Mouse (Mus musculus): ENCODE data around the gene Flywch2. TPM values are rescaled to one million over a fixed set of nuclear protein-coding genes. Genes with fewer than 3 reads are reported as not detected.

The Flywch2 gene
- polyA plus RNA-seq (2012; rRNA removed) = 8.0 and 8.8 TPM in 2 replicates

- 7% methylated on average over 43 of the region's 43 CpGs for WGBS
- peaks cover 7% of the 10 kb centered on the region for H3K4me1 ChIP-seq (ENCODE audit: control insufficient read depth, insufficient read depth, low read length)
- DNase-seq = peak; percentile 76
- no peak for TF ChIP-seq CTCF (IDR thresholded peaks at IDR 0.05; ENCODE audit: insufficient read depth, low read length)
- TF ChIP-seq POLR2A (IDR thresholded peaks at IDR 0.05; ENCODE audit: borderline replicate concordance, extremely low read depth, low read depth, low read length) = no peak
- peak within 1 kb of the TSS; percentile 53 for H3K4me3 ChIP-seq (replicated peaks; ENCODE audit: extremely low read depth, low read depth, low read length)
Measured at GRCm38 (mm10) chr17:23785561-23786471, at the start of gene Flywch2. TSS of gene Flywch2 (minus strand) at chr17:23786081.

DNA sequence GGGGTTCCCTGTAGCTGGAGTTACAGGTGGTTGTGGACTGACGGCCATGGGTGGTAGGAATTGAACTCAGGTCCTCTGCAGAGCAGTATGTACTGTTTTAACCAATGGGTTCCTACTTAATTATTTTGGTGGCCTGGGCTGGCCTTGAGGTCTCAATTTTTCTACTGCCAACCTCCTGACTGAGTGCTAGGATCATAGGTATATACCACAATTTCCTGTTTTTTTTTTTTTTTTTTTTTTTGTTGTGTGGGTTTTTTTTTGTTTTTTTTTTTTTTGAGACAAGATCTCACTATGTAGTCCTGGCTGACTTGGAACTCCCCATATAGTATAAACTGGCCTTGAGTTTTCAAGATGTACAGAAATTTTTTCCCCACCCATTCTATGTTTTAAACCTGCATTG is 45.3 kb upstream of the Flywch2 start:
- H3K4me1 ChIP-seq (ENCODE audit: control insufficient read depth, insufficient read depth, low read length) = no peaks in the 10 kb centered on the region
- H3K4me3 ChIP-seq (replicated peaks; ENCODE audit: extremely low read depth, low read depth, low read length) = no peak overlapping the region
- TF ChIP-seq CTCF (IDR thresholded peaks at IDR 0.05; ENCODE audit: insufficient read depth, low read length) (no peak), POLR2A (IDR thresholded peaks at IDR 0.05; ENCODE audit: borderline replicate concordance, extremely low read depth, low read depth, low read length) (no peak)
- DNase-seq = no peak
- WGBS = 94% methylated on average over 1 of the region's 1 CpGs

- peak; percentile 83 for DNase-seq
- Histone ChIP-seq H3K4me1 (ENCODE audit: control insufficient read depth, insufficient read depth, low read length) (no peaks in the 10 kb centered on the region), H3K4me3 (replicated peaks; ENCODE audit: extremely low read depth, low read depth, low read length) (peak within 1 kb of the TSS; percentile 93)
- WGBS = under 1% methylated on average over 32 of the region's 42 CpGs
- TF ChIP-seq CTCF (IDR thresholded peaks at IDR 0.05; ENCODE audit: insufficient read depth, low read length) (peak; percentile 56), POLR2A (IDR thresholded peaks at IDR 0.05; ENCODE audit: borderline replicate concordance, extremely low read depth, low read depth, low read length) (peak; percentile 67; the same call in 1 of the 2 replicates)
Measured at GRCm38 (mm10) chr17:23829064-23829619, 43.3 kb upstream of the Flywch2 start, which contains the start of gene Elob. TSS of gene Elob (minus strand) at chr17:23829136.

GRCm38 (mm10) chr17:23828271-23829001 is 42.6 kb upstream of the Flywch2 start:
- Histone ChIP-seq H3K4me3 (replicated peaks; ENCODE audit: extremely low read depth, low read depth, low read length) (peak overlapping the region; percentile 93), H3K4me1 (ENCODE audit: control insufficient read depth, insufficient read depth, low read length) (no peaks in the 10 kb centered on the region)
- peak; percentile 63 for DNase-seq
- TF ChIP-seq CTCF (IDR thresholded peaks at IDR 0.05; ENCODE audit: insufficient read depth, low read length) (no peak), POLR2A (IDR thresholded peaks at IDR 0.05; ENCODE audit: borderline replicate concordance, extremely low read depth, low read depth, low read length) (0 out of 2 replicates have a peak, but pooled peaks have one; percentile 11)
- WGBS = under 1% methylated on average over 47 of the region's 47 CpGs

DNA sequence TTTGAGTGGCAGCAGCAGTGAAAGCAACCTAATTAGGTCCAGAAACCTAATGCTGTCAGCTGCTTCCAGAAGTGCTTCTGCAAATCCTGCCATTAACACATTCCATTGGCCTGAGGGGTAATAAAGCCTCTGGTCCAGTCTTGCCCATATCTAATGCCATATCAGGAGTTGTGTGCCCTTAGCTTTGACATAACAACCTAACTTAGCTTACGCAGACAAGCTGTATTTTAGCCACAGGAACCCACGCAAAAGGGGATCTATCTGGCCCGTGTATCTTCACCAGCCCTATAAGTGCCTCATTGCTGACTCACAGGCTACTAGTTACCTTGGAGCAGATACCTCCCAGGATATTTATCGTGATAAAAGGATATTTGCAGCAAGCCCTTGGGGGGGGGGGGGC is 39.7 kb upstream of the Flywch2 start:
- no peak for DNase-seq
- H3K4me3 ChIP-seq (replicated peaks; ENCODE audit: extremely low read depth, low read depth, low read length) = no peak overlapping the region
- whole genome bisulfite sequencing = 74% methylated on average over 4 of the region's 4 CpGs
- H3K4me1 ChIP-seq (ENCODE audit: control insufficient read depth, insufficient read depth, low read length) = no peaks in the 10 kb centered on the region
- TF ChIP-seq CTCF (IDR thresholded peaks at IDR 0.05; ENCODE audit: insufficient read depth, low read length) (no peak), POLR2A (IDR thresholded peaks at IDR 0.05; ENCODE audit: borderline replicate concordance, extremely low read depth, low read depth, low read length) (no peak)

DNA sequence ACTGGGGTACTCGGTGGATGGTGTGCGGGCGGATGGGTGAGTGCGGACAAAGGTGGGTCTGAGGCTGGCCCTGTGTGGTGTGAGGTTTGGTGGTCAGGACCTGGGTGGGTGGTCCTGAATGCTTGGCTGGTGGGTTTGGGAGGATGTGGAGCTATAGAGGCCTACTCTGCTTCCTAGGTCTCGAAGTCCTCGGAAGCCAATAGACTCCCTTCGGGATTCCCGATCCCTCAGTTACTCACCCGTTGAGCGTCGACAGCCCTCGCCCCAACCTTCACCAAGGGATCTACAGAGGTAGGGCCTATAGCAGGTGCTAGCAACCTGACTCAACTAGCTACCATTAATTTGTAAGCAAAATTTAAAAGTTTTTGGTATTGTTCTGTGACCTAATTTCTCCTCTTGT is 37.7 kb upstream of the Flywch2 start:
- Histone ChIP-seq H3K4me1 (ENCODE audit: control insufficient read depth, insufficient read depth, low read length) (no peaks in the 10 kb centered on the region), H3K4me3 (replicated peaks; ENCODE audit: extremely low read depth, low read depth, low read length) (no peak overlapping the region)
- 0 out of 2 replicates have a peak, but pooled peaks have one; percentile 10 for TF ChIP-seq POLR2A (IDR thresholded peaks at IDR 0.05; ENCODE audit: borderline replicate concordance, extremely low read depth, low read depth, low read length)
- TF ChIP-seq CTCF (IDR thresholded peaks at IDR 0.05; ENCODE audit: insufficient read depth, low read length) = no peak
- WGBS = 87% methylated on average over 12 of the region's 12 CpGs
- no peak for DNase-seq

GRCm38 (mm10) chr17:23823018-23823417 is 37.1 kb upstream of the Flywch2 start:
- Histone ChIP-seq H3K4me1 (ENCODE audit: control insufficient read depth, insufficient read depth, low read length) (no peaks in the 10 kb centered on the region), H3K4me3 (replicated peaks; ENCODE audit: extremely low read depth, low read depth, low read length) (no peak overlapping the region)
- no peak for TF ChIP-seq POLR2A (IDR thresholded peaks at IDR 0.05; ENCODE audit: borderline replicate concordance, extremely low read depth, low read depth, low read length)
- TF ChIP-seq CTCF (IDR thresholded peaks at IDR 0.05; ENCODE audit: insufficient read depth, low read length) = no peak
- DNase-seq = no peak
- WGBS = 80% methylated on average over 16 of the region's 16 CpGs

DNA sequence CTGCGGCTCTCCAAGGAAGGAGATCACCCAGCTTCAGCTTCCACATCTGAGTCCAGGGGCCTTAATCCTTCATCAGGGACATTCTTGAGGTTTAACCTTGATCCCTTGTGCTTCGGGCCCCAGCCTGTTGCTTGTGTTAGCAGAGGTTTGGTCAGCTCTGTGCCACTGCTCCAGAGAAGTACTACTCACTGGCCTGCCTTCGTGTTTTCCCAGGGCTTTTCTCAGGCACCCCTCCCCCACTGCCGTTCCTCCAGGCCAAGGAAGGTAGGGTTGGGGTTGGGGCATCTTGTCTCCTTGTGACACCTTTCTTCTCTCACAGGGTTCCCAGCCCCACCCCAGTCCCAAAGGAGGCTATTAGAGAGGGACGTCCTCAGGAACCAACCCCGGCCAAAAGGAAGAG is 36.2 kb upstream of the Flywch2 start:
- no peaks in the 10 kb centered on the region for H3K4me1 ChIP-seq (ENCODE audit: control insufficient read depth, insufficient read depth, low read length)
- no peak for DNase-seq
- no peak for TF ChIP-seq POLR2A (IDR thresholded peaks at IDR 0.05; ENCODE audit: borderline replicate concordance, extremely low read depth, low read depth, low read length)
- no peak for TF ChIP-seq CTCF (IDR thresholded peaks at IDR 0.05; ENCODE audit: insufficient read depth, low read length)
- 63% methylated on average over 6 of the region's 6 CpGs for WGBS
- H3K4me3 ChIP-seq (replicated peaks; ENCODE audit: extremely low read depth, low read depth, low read length) = no peak overlapping the region

DNA sequence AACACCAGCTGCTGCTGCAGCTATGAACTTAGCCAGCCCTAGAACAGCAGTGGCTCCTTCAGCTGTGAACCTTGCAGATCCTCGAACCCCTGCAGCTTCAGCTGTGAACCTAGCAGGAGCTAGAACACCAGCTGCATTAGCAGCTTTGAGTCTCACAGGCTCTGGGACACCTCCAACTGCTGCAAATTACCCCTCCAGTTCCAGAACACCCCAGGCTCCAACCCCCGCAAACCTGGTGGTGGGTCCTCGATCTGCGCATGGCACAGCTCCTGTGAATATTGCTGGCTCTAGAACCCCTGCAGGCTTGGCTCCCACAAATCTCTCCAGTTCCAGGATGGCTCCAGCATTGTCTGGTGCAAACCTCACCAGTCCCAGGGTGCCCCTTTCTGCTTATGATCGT is 34.9 kb upstream of the Flywch2 start:
- H3K4me1 ChIP-seq (ENCODE audit: control insufficient read depth, insufficient read depth, low read length) = no peaks in the 10 kb centered on the region
- TF ChIP-seq CTCF (IDR thresholded peaks at IDR 0.05; ENCODE audit: insufficient read depth, low read length) (no peak), POLR2A (IDR thresholded peaks at IDR 0.05; ENCODE audit: borderline replicate concordance, extremely low read depth, low read depth, low read length) (no peak)
- no peak for DNase-seq
- H3K4me3 ChIP-seq (replicated peaks; ENCODE audit: extremely low read depth, low read depth, low read length) = no peak overlapping the region
- WGBS = 98% methylated on average over 5 of the region's 5 CpGs
